Mouse (Mus musculus) lung, embryonic 14.5 days (tissue): ENCODE results near the gene Rps2. TPM values are rescaled to one million over a fixed set of nuclear protein-coding genes. Genes with fewer than 3 reads are reported as not detected.

Experiments used
- ATAC-seq: fragments of 200-750 bp; cut with Nextera tagmentation; 2 replicates; pipeline ENCODE4 v1.8.0; 2017; ENCODE audit warnings: mild to moderate bottlenecking, moderate TSS enrichment, moderate library complexity; ENCODE audit not compliant: insufficient read depth
- DNase-seq: peaks from one replicate; pipeline ENCODE4 v3.0.0-alpha.2; 2015
- H3K27ac ChIP-seq: fragments of 300-500 bp; sonication (generic); 2 replicates; pipeline ENCODE4 v1.5.1; 2014; ENCODE audit warnings: low read depth, mild to moderate bottlenecking, moderate library complexity
- H3K27me3 ChIP-seq: fragments of 300-500 bp; sonication (generic); 2 replicates; pipeline ENCODE4 v1.6.1; 2014; ENCODE audit warnings: low read length, control low read depth; ENCODE audit not compliant: insufficient read depth
- H3K36me3 ChIP-seq: fragments of 300-500 bp; sonication (generic); 2 replicates; pipeline ENCODE4 v1.6.1; 2014; ENCODE audit warnings: control low read depth; ENCODE audit not compliant: insufficient read depth
- H3K4me1 ChIP-seq: fragments of 300-500 bp; sonication (generic); 2 replicates; pipeline ENCODE4 v1.6.1; 2014; ENCODE audit warnings: antibody characterized with exemption, control low read depth; ENCODE audit not compliant: insufficient read depth
- H3K4me2 ChIP-seq: fragments of 300-500 bp; sonication (generic); 2 replicates; pipeline ENCODE4 v1.6.1; 2014; ENCODE audit warnings: mild to moderate bottlenecking
- H3K4me3 ChIP-seq: fragments of 300-500 bp; sonication (generic); 2 replicates; pipeline ENCODE4 v1.5.1; 2014; ENCODE audit warnings: low read depth, low read length
- H3K9ac ChIP-seq: fragments of 300-500 bp; sonication (generic); 2 replicates; pipeline ENCODE4 v1.6.1; 2014
- H3K9me3 ChIP-seq: fragments of 300-500 bp; sonication (generic); 2 replicates; pipeline ENCODE4 v1.6.1; 2016; ENCODE audit warnings: low read depth, low read length, control low read depth
- CTCF ChIP-seq: IDR thresholded peaks from 2 replicates; pipeline ENCODE4 v1.5.1; 2016; ENCODE audit warnings: antibody characterized with exemption, low read depth
- WGBS: fragments of 180-500 bp; shearing (Covaris S2); extraction: QIAGEN DNeasy Blood & Tissue Kit; methylation state at CpG from one replicate; pipeline ENCODE4 v1.1.7; 2014; 5-methylcytosine and 5-hydroxymethylcytosine counted together
- polyA plus RNA-seq: library from polyadenylated mRNA; unstranded; fragments of >200 nt; fragmentation: Nextera tagmentation; extraction: Ambion mirVana; gene quantifications from 2 replicates; pipeline ENCODE4 v1.2.1, GENCODE M21; 2014

Gene Rps2
- polyA plus RNA-seq, 1 experiment from 2014 or later: 1,884 TPM

- Histone ChIP-seq H3K36me3 (peaks cover 51% of the 10 kb centered on the region), H3K4me3 (no peak overlapping the region), H3K4me2 (no peak overlapping the region), H3K27ac (no peak overlapping the region), H3K27me3 (no peaks in the 10 kb centered on the region), H3K9ac (no peak overlapping the region), H3K4me1 (peaks cover 8% of the 10 kb centered on the region), H3K9me3 (no peaks in the 10 kb centered on the region)
- peak; percentile 38; the same call in 1 of the 2 replicates for ATAC-seq
- WGBS: 58% methylated on average over 2 of the region's 2 CpGs
- peak; percentile 82 for TF ChIP-seq CTCF
- DNase-seq: peak; percentile 84
Measured at GRCm38 (mm10) chr17:24676187-24676586, 41.7 kb upstream of the Rps2 start.

GRCm38 (mm10) chr17:24676877-24677276 is 41.0 kb upstream of the Rps2 start:
- H3K27me3 ChIP-seq: no peaks in the 10 kb centered on the region
- no peak for TF ChIP-seq CTCF
- DNase-seq (no peak), ATAC-seq (no peak)
- peaks cover 58% of the 10 kb centered on the region for H3K36me3 ChIP-seq
- WGBS: 95% methylated on average over 5 of the region's 5 CpGs
- no peak overlapping the region for H3K27ac ChIP-seq
- no peak overlapping the region for H3K4me3 ChIP-seq
- H3K4me1 ChIP-seq: peaks cover 6% of the 10 kb centered on the region
- no peak overlapping the region for H3K4me2 ChIP-seq
- no peak overlapping the region for H3K9ac ChIP-seq
- no peaks in the 10 kb centered on the region for H3K9me3 ChIP-seq

- WGBS: 90% methylated on average over 24 of the region's 24 CpGs
- no peaks in the 10 kb centered on the region for H3K9me3 ChIP-seq
- no peak overlapping the region for H3K4me3 ChIP-seq
Measured at GRCm38 (mm10) chr17:24677500-24678080, 40.3 kb upstream of the Rps2 start.

GRCm38 (mm10) chr17:24686514-24686913 is 31.4 kb upstream of the Rps2 start:
- WGBS: 25% methylated on average over 16 of the region's 16 CpGs
- H3K4me2 ChIP-seq: peak overlapping the region; percentile 31; the same call in 1 of the 2 replicates
- H3K27ac ChIP-seq: no peak overlapping the region
- no peaks in the 10 kb centered on the region for H3K9me3 ChIP-seq
- TF ChIP-seq CTCF: no peak
- H3K4me1 ChIP-seq: peaks cover 3% of the 10 kb centered on the region; the same call in 1 of the 2 replicates
- DNase-seq (peak; percentile 46), ATAC-seq (no peak)
- H3K27me3 ChIP-seq: peaks cover 43% of the 10 kb centered on the region
- H3K9ac ChIP-seq: no peak overlapping the region
- H3K4me3 ChIP-seq: no peak overlapping the region
- H3K36me3 ChIP-seq: peaks cover 11% of the 10 kb centered on the region

More at GRCm38 (mm10) chr17:24677500-24678080, 40.3 kb upstream of the Rps2 start:
- no peak overlapping the region for H3K4me2 ChIP-seq
- no peak for DNase-seq
- H3K27me3 ChIP-seq: no peaks in the 10 kb centered on the region
- no peak for TF ChIP-seq CTCF
- H3K4me1 ChIP-seq: no peaks in the 10 kb centered on the region
- H3K36me3 ChIP-seq: peaks cover 64% of the 10 kb centered on the region
- ATAC-seq: no peak
- H3K27ac ChIP-seq: no peak overlapping the region
- H3K9ac ChIP-seq: no peak overlapping the region

- H3K9me3 ChIP-seq: no peaks in the 10 kb centered on the region
- no peak overlapping the region for H3K27ac ChIP-seq
- TF ChIP-seq CTCF: no peak
- H3K36me3 ChIP-seq: peaks cover 7% of the 10 kb centered on the region
- H3K9ac ChIP-seq: peak overlapping the region; percentile 30; the same call in 1 of the 2 replicates
- 1% methylated on average over 25 of the region's 25 CpGs for WGBS
- H3K4me3 ChIP-seq: peak overlapping the region; percentile 34
- peaks cover 43% of the 10 kb centered on the region for H3K27me3 ChIP-seq
- H3K4me1 ChIP-seq: peaks cover 3% of the 10 kb centered on the region; the same call in 1 of the 2 replicates
- DNase-seq: peak; percentile 64
- H3K4me2 ChIP-seq: peak overlapping the region; percentile 63
- peak; percentile 54; the same call in 1 of the 2 replicates for ATAC-seq
Measured at GRCm38 (mm10) chr17:24687146-24687595, 30.7 kb upstream of the Rps2 start.

- 17% methylated on average over 23 of the region's 23 CpGs for WGBS
Measured at GRCm38 (mm10) chr17:24687599-24687998, 30.3 kb upstream of the Rps2 start.

GRCm38 (mm10) chr17:24689251-24690081 is 28.4 kb upstream of the Rps2 start, which contains the start of gene Syngr3:
TSS of gene Syngr3 (minus strand) at chr17:24689955.
- H3K4me2 ChIP-seq: peak within 1 kb of the TSS; percentile 92
- TF ChIP-seq CTCF: no peak
- no peaks in the 10 kb centered on the region for H3K9me3 ChIP-seq
- WGBS: under 1% methylated on average over 53 of the region's 55 CpGs
- peak; percentile 34 for DNase-seq
- ATAC-seq: 0 out of 2 replicates have a peak, but pooled peaks have one; percentile 32
- H3K4me1 ChIP-seq: peaks cover 3% of the 10 kb centered on the region; the same call in 1 of the 2 replicates
- peak within 1 kb of the TSS; percentile 50 for H3K4me3 ChIP-seq
- H3K9ac ChIP-seq: peak within 1 kb of the TSS; percentile 54
- H3K27me3 ChIP-seq: peaks cover 43% of the 10 kb centered on the region
- H3K27ac ChIP-seq: no peak within 1 kb of the TSS
- peaks cover 21% of the 10 kb centered on the region for H3K36me3 ChIP-seq

More at GRCm38 (mm10) chr17:24687599-24687998, 30.3 kb upstream of the Rps2 start:
- ATAC-seq (no peak), DNase-seq (no peak)
- H3K27ac ChIP-seq: no peak overlapping the region
- peaks cover 3% of the 10 kb centered on the region; the same call in 1 of the 2 replicates for H3K4me1 ChIP-seq
- H3K36me3 ChIP-seq: peaks cover 7% of the 10 kb centered on the region
- peak overlapping the region; percentile 63 for H3K4me2 ChIP-seq
- no peaks in the 10 kb centered on the region for H3K9me3 ChIP-seq
- H3K4me3 ChIP-seq: peak overlapping the region; percentile 34
- no peak for TF ChIP-seq CTCF
- peaks cover 43% of the 10 kb centered on the region for H3K27me3 ChIP-seq
- peak overlapping the region; percentile 30; the same call in 1 of the 2 replicates for H3K9ac ChIP-seq
